Mouse (Mus musculus) layer of hippocampus, adult 11-12 months (tissue): ENCODE measurements around the gene Ogn.
"Not testable (repeated sequence)": the region's sequence is repeated elsewhere in the genome, so short reads cannot be mapped to it uniquely, and the experiment has no call there.

Experiments
- DNase-seq: peaks from one replicate; pipeline ENCODE4 v3.0.0; 2022; ENCODE audit warnings: low spot score

The Ogn gene

GRCm38 (mm10) chr13:49607714-49608113, at the start of gene Ogn:
Gene Ogn, plus strand, starts transcription at chr13:49608046.
- DNase-seq = no peak

GRCm38 (mm10) chr13:49559185-49559584, 48.7 kb upstream of the Ogn start:
- DNase-seq = no peak

GRCm38 (mm10) chr13:49560886-49561285, 47.0 kb upstream of the Ogn start:
- DNase-seq = no peak

GRCm38 (mm10) chr13:49564347-49564746, 43.5 kb upstream of the Ogn start:
- DNase-seq = no peak

GRCm38 (mm10) chr13:49570371-49570770, 37.5 kb upstream of the Ogn start:
- DNase-seq = no peak

- no peak for DNase-seq
Measured at GRCm38 (mm10) chr13:49571418-49571817, 36.4 kb upstream of the Ogn start.

- DNase-seq = no peak
Measured at GRCm38 (mm10) chr13:49581541-49582530, 26.0 kb upstream of the Ogn start, which contains the start of gene Omd. Gene Omd, plus strand, starts transcription at chr13:49582462.

GRCm38 (mm10) chr13:49583859-49584258, 24.0 kb upstream of the Ogn start:
- DNase-seq = no peak

- no peak for DNase-seq
Measured at GRCm38 (mm10) chr13:49584307-49585005, 23.4 kb upstream of the Ogn start.

- DNase-seq = no peak
Measured at GRCm38 (mm10) chr13:49586062-49586461, 21.8 kb upstream of the Ogn start.

- not testable (repeated sequence) for DNase-seq
Measured at GRCm38 (mm10) chr13:49602541-49602940, 5.3 kb upstream of the Ogn start.

- no peak for DNase-seq
Measured at GRCm38 (mm10) chr13:49603603-49604002, 4.2 kb upstream of the Ogn start.

GRCm38 (mm10) chr13:49608589-49609322, 910 bp downstream of the Ogn start:
- DNase-seq = no peak

GRCm38 (mm10) chr13:49617021-49617420, 9.2 kb downstream of the Ogn start:
- DNase-seq = no peak

- no peak for DNase-seq
Measured at GRCm38 (mm10) chr13:49618365-49618764, 10.5 kb downstream of the Ogn start.

GRCm38 (mm10) chr13:49623216-49623615, 15.4 kb downstream of the Ogn start:
- DNase-seq = no peak

GRCm38 (mm10) chr13:49628167-49628566, 20.3 kb downstream of the Ogn start:
- DNase-seq = no peak

GRCm38 (mm10) chr13:49629076-49629475, 21.2 kb downstream of the Ogn start:
- DNase-seq = no peak

- no peak for DNase-seq
Measured at GRCm38 (mm10) chr13:49639965-49640364, 32.1 kb downstream of the Ogn start.

GRCm38 (mm10) chr13:49642650-49643049, 34.8 kb downstream of the Ogn start:
- no peak for DNase-seq

- DNase-seq = no peak
Measured at GRCm38 (mm10) chr13:49643669-49644362, 36.0 kb downstream of the Ogn start.
